Mouse (Mus musculus) layer of hippocampus, postnatal 25 days (tissue): ENCODE measurements around the gene Zscan21. TPM values are rescaled to one million over a fixed set of nuclear protein-coding genes. Genes with fewer than 3 reads are reported as not detected.

Source experiments
- DNase-seq, 2 experiments: peaks; one replicate each; pipeline ENCODE4 v3.0.0; 2022; ENCODE audit warnings: mixed read lengths in 2 of 2, low spot score in 1 of 2; ENCODE audit errors: extremely low spot score in 1 of 2
- total RNA-seq, 2 experiments: library from RNA; stranded (reverse); gene quantifications; 2 replicates each; pipeline ENCODE4 v1.2.3; 2021

Zscan21 gene
- total RNA-seq, 2 experiments from 2014 or later: 14.1 to 16.7 TPM

DNA sequence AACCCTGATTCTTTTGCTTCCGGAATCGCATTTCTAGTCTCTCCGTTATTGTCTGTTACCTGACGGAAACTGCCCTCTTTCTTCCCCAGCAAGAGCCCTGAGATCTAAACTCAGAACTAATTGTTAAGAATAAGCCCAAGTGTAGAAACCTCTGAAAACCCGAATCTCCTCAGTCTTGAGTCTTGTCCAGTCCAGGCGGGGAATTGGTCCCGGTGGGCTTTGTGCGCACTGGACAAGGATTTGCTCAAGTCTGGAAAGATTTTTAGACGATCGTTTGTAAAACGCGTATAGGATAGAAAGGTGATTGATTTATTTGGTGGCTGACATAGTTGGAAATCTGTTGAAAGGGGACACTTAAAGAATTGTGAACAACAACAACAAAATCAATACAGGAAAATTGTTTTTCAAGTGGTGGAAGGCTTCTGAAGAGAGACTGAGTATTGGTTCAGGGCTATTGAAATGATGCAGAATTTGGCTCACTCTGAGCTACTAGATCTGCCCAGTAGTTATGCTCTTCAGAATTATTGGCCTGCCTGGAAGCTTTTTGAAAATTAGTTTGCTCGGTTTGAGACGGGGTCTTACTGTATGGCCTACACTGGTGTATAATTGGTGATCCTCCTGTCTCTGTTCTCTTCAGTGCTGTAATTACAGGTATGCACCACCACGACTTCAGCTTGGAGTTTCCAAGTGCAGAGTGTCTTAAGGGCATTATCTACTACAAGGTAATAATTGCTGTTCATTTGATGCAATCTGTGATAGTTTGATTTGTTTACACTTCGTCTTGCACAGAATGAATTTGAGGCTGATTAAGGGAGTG, 704 bp downstream of the Zscan21 start:
- DNase-seq: no peak

DNA sequence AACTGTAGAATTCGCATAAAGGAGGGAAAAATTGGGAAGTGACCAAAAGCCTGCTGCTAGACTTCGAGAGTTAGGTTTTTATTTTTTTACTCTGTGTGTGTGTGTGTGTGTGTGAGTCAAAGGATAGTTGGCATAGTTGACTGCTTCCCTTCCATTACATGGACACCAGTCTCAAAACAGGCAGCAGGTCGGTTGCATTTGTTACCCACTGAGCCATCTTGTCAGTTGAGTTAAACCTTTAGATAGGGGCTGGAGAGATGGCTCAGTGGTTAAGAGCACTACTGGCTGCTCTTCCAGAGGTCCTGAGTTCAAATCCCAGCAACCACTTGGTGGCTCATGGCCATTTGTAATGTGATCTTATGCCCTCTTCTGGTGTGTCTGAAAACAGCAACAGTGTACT, 1.3 kb downstream of the Zscan21 start:
- no peak for DNase-seq

GRCm38 (mm10) chr5:138132425-138133064, 15.8 kb downstream of the Zscan21 start:
- no peak for DNase-seq

DNA sequence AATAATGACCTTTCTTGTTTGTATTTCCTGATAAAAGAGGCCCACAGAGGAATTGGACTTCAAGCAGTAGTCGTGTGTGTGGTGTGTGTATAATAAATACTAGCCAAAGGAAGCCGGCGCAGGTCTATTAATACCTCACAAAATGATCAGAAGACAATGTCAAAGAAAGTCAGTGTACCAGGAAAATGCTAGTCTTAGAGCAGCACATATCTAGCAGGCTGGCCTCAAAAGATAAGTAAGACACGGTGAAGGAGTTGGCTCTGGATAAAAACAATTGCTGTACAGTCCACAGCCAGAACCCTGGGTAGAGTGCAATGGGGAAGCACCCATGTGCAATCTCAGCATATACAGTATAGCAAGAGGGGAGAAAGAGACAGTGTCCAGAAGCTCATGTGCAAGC, 20.6 kb downstream of the Zscan21 start:
- DNase-seq: no peak

GRCm38 (mm10) chr5:138137935-138138549, 21.3 kb downstream of the Zscan21 start:
- DNase-seq: peak in 1 of 2 experiments; percentile 38

- DNase-seq: no peak
Measured at GRCm38 (mm10) chr5:138138585-138138984, 21.9 kb downstream of the Zscan21 start.

- DNase-seq: no peak
Measured at GRCm38 (mm10) chr5:138154390-138154789, 37.7 kb downstream of the Zscan21 start.

DNA sequence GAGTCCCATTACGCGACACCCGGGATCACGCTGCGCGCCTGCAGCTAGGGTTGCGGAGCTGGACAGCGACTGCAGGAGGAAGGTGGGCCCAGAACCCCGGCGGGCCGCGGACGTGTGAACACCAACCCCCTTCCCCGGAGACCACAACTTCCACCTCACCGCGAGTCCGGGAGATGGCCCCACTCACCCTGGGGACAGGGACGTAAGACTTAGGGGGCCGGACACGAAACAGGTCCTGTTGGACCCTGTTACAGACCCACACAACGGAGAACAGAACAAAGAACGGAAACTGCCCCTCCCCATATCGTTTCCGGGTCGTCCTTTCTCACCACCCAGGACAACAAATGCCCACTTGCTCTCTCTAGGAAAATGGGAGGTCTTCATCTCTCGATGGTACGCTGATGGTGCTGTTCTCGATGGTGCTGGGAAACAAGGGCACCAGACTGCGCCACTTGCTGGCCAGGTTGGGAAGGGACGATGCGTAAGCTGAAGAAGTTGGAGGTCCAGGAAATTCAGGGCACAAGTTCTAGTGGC, 38.8 kb downstream of the Zscan21 start, which contains the start of gene Zfp113:
Gene Zfp113, minus strand, starts transcription at position 302 of the 534 bp plus-strand sequence.
- DNase-seq: peak; percentile 74 to 75

- no peak for DNase-seq
Measured at GRCm38 (mm10) chr5:138160224-138160762, 43.6 kb downstream of the Zscan21 start.

DNA sequence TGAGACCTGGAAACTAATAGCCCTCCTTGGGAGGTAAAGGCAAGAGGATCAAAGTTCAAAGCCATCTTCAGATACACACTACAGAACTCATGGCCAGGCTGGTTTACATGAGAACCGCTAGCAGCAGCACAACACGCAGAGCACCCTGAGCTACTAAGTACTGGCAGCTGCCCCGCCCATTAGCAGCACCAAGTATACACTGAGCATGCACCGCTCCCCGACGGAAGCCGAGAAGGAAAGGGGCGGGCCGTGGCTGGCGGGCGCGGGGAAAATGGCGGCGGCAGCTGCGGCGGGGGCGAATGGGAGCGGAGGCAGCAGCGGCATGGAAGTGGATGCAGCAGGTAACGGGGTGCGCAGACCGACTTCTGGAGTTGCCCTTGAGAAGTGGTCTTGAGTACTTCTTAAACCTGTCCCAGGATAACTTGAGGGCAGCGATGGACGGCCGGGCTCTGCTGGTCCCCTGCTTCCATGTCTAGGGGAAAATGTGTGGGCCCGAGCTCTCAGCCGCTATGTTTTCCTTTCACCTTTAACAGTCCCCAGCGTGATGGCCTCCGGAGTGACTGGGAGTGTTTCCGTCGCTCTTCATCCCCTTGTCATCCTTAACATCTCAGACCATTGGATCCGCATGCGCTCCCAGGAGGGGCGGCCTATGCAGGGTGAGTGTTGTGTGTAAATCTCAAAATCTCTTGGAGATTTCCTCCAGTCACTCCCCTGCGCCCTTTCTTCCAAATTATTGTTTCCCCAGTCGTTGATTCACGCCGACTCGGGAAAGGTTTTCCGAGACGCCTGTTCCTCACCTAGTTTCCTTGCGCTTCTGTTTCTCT, 44.4 kb downstream of the Zscan21 start, which contains the start of gene Cops6:
Gene Cops6, plus strand, starts transcription at position 230 of the 824 bp plus-strand sequence.
- DNase-seq: peak; percentile 91 to 95

GRCm38 (mm10) chr5:138163046-138163445, 46.3 kb downstream of the Zscan21 start:
- DNase-seq: no peak

- DNase-seq: no peak
Measured at GRCm38 (mm10) chr5:138163610-138164009, 46.9 kb downstream of the Zscan21 start.

- no peak for DNase-seq
Measured at GRCm38 (mm10) chr5:138165594-138165993, 48.9 kb downstream of the Zscan21 start.

- DNase-seq: peak; percentile 94
Measured at GRCm38 (mm10) chr5:138170936-138171561, 54.3 kb downstream of the Zscan21 start.

DNA sequence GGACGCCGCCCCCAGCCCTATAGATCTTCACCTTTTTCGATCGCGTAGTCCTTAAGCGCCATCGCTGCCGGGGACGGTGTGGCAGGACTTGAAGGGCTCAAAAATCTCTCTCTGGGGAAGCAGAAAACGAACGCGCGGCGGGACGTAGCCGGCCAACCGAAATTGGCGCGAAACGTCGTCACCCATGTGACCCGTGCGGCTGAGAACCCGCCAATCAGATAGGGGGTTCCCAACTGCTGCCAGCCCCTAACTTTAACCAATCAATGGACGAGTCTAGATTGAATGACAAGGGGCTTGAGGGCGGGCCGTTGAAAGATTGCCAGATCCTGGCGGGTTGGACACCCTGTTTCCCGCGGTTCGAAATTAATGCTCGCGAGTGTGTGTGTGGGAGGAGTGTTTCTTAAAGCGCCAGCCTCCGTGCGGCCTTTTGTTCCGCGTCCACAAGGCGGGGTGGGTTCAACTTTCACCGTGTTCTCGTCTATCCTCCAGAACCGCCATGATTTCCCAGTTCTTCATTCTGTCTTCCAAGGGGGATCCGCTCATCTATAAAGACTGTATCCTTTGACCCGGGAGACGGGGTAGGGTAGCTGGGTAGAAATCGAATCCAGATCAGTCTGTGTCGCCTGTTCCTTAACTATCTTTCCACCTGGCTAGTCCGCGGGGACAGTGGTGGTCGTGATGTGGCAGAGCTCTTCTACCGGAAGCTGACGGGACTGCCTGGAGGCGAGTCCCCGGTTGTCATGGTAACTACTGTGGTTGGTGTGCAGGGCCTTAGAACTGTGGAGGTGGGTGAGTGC, 55.2 kb downstream of the Zscan21 start, which contains the start of the genes Ap4m1 and Mcm7:
Gene Ap4m1, plus strand, starts transcription at position 308 of the 797 bp plus-strand sequence.
Gene Mcm7, minus strand, starts transcription at position 728 of the 797 bp plus-strand sequence.
- DNase-seq: peak; percentile 92 to 96

DNA sequence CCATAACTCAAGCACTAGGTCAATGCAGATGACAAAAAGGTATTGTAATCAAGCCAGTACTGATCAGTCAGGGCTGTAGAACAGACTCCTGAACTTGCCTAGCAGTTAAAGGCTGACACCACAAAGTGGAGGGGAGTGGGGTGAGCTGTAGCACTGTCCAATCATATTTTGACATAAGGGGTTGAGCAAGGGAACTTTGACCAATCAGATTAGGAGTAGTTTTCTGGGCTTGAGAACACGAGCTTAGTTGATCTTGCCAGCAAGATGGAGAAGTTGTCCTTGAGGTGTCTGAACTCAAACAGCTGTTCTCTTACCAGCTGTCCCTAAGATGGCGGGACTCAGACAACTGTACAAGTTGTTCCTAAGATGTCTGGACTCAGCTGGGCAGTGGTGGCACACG, 56.5 kb downstream of the Zscan21 start:
- no peak for DNase-seq
